Mouse (Mus musculus) cerebellum, adult 9-11 months (tissue): Measurements from ENCODE around the gene Il12a.

ENCODE experiments used
- DNase-seq: peaks from one replicate; pipeline ENCODE4 v3.0.0; 2022

Il12a gene

GRCm38 (mm10) chr3:68690344-68690743, at the start of gene Il12a:
Gene Il12a (plus strand): TSS chr3:68690644.
- DNase-seq: no peak

- DNase-seq: no peak
These were observed 47.5 kb upstream of the Il12a start for GRCm38 (mm10) chr3:68642935-68643334.

- DNase-seq: no peak
These were observed 43.9 kb upstream of the Il12a start for GRCm38 (mm10) chr3:68646387-68647130.

- DNase-seq: no peak
These were observed 43.2 kb upstream of the Il12a start for GRCm38 (mm10) chr3:68647282-68647681.

- no peak for DNase-seq
These were observed 40.2 kb upstream of the Il12a start for GRCm38 (mm10) chr3:68650251-68650650.

GRCm38 (mm10) chr3:68656607-68657352, 33.7 kb upstream of the Il12a start:
- DNase-seq: no peak

GRCm38 (mm10) chr3:68657589-68658245, 32.7 kb upstream of the Il12a start:
- DNase-seq: no peak

- DNase-seq: no peak
These were observed 30.4 kb upstream of the Il12a start for GRCm38 (mm10) chr3:68659996-68660395.

- DNase-seq: no peak
These were observed 29.9 kb upstream of the Il12a start for GRCm38 (mm10) chr3:68660538-68660937.

- no peak for DNase-seq
These were observed 28.1 kb upstream of the Il12a start for GRCm38 (mm10) chr3:68662386-68662785.

GRCm38 (mm10) chr3:68664337-68664736, 26.1 kb upstream of the Il12a start:
- DNase-seq: no peak

GRCm38 (mm10) chr3:68666377-68666776, 24.1 kb upstream of the Il12a start:
- no peak for DNase-seq

GRCm38 (mm10) chr3:68667852-68668251, 22.6 kb upstream of the Il12a start:
- no peak for DNase-seq

- no peak for DNase-seq
These were observed 20.9 kb upstream of the Il12a start for GRCm38 (mm10) chr3:68669418-68669974.

- no peak for DNase-seq
These were observed 15.7 kb upstream of the Il12a start for GRCm38 (mm10) chr3:68674721-68675120.

- no peak for DNase-seq
These were observed 15.1 kb upstream of the Il12a start for GRCm38 (mm10) chr3:68675216-68675835.

- no peak for DNase-seq
These were observed 14.3 kb upstream of the Il12a start for GRCm38 (mm10) chr3:68675980-68676678.

- DNase-seq: no peak
These were observed 13.6 kb upstream of the Il12a start for GRCm38 (mm10) chr3:68676831-68677303.

- DNase-seq: no peak
These were observed 11.4 kb upstream of the Il12a start for GRCm38 (mm10) chr3:68678805-68679585.

GRCm38 (mm10) chr3:68683579-68683978, 6.9 kb upstream of the Il12a start:
- DNase-seq: no peak

- no peak for DNase-seq
These were observed 6.2 kb upstream of the Il12a start for GRCm38 (mm10) chr3:68684207-68684606.
